Mouse (Mus musculus): ENCODE measurements around the gene Olfr1395.

The Olfr1395 gene

GRCm38 (mm10) chr11:49141974-49142373, at the start of gene Olfr1395:
Gene Olfr1395 (plus strand): TSS chr11:49142274.
- Histone ChIP-seq H3K27me3 (ENCODE audit: control insufficient read depth, insufficient read depth, low read length, poor library complexity, severe bottlenecking) (no peaks in the 10 kb centered on the region), H3K36me3 (ENCODE audit: control insufficient read depth, insufficient read depth, low read length, poor library complexity, severe bottlenecking) (no peaks in the 10 kb centered on the region)
- no peak for DNase-seq (ENCODE audit: low read depth, low spot score)

GRCm38 (mm10) chr11:49092786-49093185, 49.3 kb upstream of the Olfr1395 start:
- peaks cover 8% of the 10 kb centered on the region for H3K36me3 ChIP-seq (ENCODE audit: control insufficient read depth, insufficient read depth, low read length, poor library complexity, severe bottlenecking)
- peak; percentile 51 for DNase-seq (ENCODE audit: low read depth, low spot score)
- H3K27me3 ChIP-seq (ENCODE audit: control insufficient read depth, insufficient read depth, low read length, poor library complexity, severe bottlenecking), result no peaks in the 10 kb centered on the region

- DNase-seq (ENCODE audit: low read depth, low spot score), result peak; percentile 40
Observed at GRCm38 (mm10) chr11:49093861-49094660, 48.0 kb upstream of the Olfr1395 start.

GRCm38 (mm10) chr11:49095367-49095766, 46.7 kb upstream of the Olfr1395 start:
- DNase-seq (ENCODE audit: low read depth, low spot score), result no peak
- H3K36me3 ChIP-seq (ENCODE audit: control insufficient read depth, insufficient read depth, low read length, poor library complexity, severe bottlenecking), result peaks cover 8% of the 10 kb centered on the region

More at GRCm38 (mm10) chr11:49093861-49094660, 48.0 kb upstream of the Olfr1395 start:
- peaks cover 8% of the 10 kb centered on the region for H3K36me3 ChIP-seq (ENCODE audit: control insufficient read depth, insufficient read depth, low read length, poor library complexity, severe bottlenecking)
- no peaks in the 10 kb centered on the region for H3K27me3 ChIP-seq (ENCODE audit: control insufficient read depth, insufficient read depth, low read length, poor library complexity, severe bottlenecking)

GRCm38 (mm10) chr11:49100409-49100808, 41.7 kb upstream of the Olfr1395 start:
- DNase-seq (ENCODE audit: low read depth, low spot score), result peak; percentile 73
- peaks cover 6% of the 10 kb centered on the region for H3K36me3 ChIP-seq (ENCODE audit: control insufficient read depth, insufficient read depth, low read length, poor library complexity, severe bottlenecking)
- H3K27me3 ChIP-seq (ENCODE audit: control insufficient read depth, insufficient read depth, low read length, poor library complexity, severe bottlenecking), result no peaks in the 10 kb centered on the region

More at GRCm38 (mm10) chr11:49095367-49095766, 46.7 kb upstream of the Olfr1395 start:
- no peaks in the 10 kb centered on the region for H3K27me3 ChIP-seq (ENCODE audit: control insufficient read depth, insufficient read depth, low read length, poor library complexity, severe bottlenecking)

- Histone ChIP-seq H3K36me3 (ENCODE audit: control insufficient read depth, insufficient read depth, low read length, poor library complexity, severe bottlenecking) (no peaks in the 10 kb centered on the region), H3K27me3 (ENCODE audit: control insufficient read depth, insufficient read depth, low read length, poor library complexity, severe bottlenecking) (no peaks in the 10 kb centered on the region)
- DNase-seq (ENCODE audit: low read depth, low spot score), result peak; percentile 57
Observed at GRCm38 (mm10) chr11:49101500-49101899, 40.6 kb upstream of the Olfr1395 start.

GRCm38 (mm10) chr11:49103047-49103693, 38.9 kb upstream of the Olfr1395 start:
- no peaks in the 10 kb centered on the region for H3K36me3 ChIP-seq (ENCODE audit: control insufficient read depth, insufficient read depth, low read length, poor library complexity, severe bottlenecking)
- peak; percentile 93 for DNase-seq (ENCODE audit: low read depth, low spot score)
- no peaks in the 10 kb centered on the region for H3K27me3 ChIP-seq (ENCODE audit: control insufficient read depth, insufficient read depth, low read length, poor library complexity, severe bottlenecking)

- no peak for DNase-seq (ENCODE audit: low read depth, low spot score)
- Histone ChIP-seq H3K36me3 (ENCODE audit: control insufficient read depth, insufficient read depth, low read length, poor library complexity, severe bottlenecking) (no peaks in the 10 kb centered on the region), H3K27me3 (ENCODE audit: control insufficient read depth, insufficient read depth, low read length, poor library complexity, severe bottlenecking) (no peaks in the 10 kb centered on the region)
Observed at GRCm38 (mm10) chr11:49105752-49106151, 36.3 kb upstream of the Olfr1395 start.

GRCm38 (mm10) chr11:49107650-49108537, 34.2 kb upstream of the Olfr1395 start:
- no peaks in the 10 kb centered on the region for H3K27me3 ChIP-seq (ENCODE audit: control insufficient read depth, insufficient read depth, low read length, poor library complexity, severe bottlenecking)
- DNase-seq (ENCODE audit: low read depth, low spot score), result no peak
- H3K36me3 ChIP-seq (ENCODE audit: control insufficient read depth, insufficient read depth, low read length, poor library complexity, severe bottlenecking), result no peaks in the 10 kb centered on the region

GRCm38 (mm10) chr11:49108833-49109232, 33.2 kb upstream of the Olfr1395 start:
- DNase-seq (ENCODE audit: low read depth, low spot score), result peak; percentile 79
- Histone ChIP-seq H3K27me3 (ENCODE audit: control insufficient read depth, insufficient read depth, low read length, poor library complexity, severe bottlenecking) (no peaks in the 10 kb centered on the region), H3K36me3 (ENCODE audit: control insufficient read depth, insufficient read depth, low read length, poor library complexity, severe bottlenecking) (no peaks in the 10 kb centered on the region)

GRCm38 (mm10) chr11:49111000-49111399, 31.1 kb upstream of the Olfr1395 start:
- Histone ChIP-seq H3K27me3 (ENCODE audit: control insufficient read depth, insufficient read depth, low read length, poor library complexity, severe bottlenecking) (no peaks in the 10 kb centered on the region), H3K36me3 (ENCODE audit: control insufficient read depth, insufficient read depth, low read length, poor library complexity, severe bottlenecking) (no peaks in the 10 kb centered on the region)
- no peak for DNase-seq (ENCODE audit: low read depth, low spot score)

- Histone ChIP-seq H3K27me3 (ENCODE audit: control insufficient read depth, insufficient read depth, low read length, poor library complexity, severe bottlenecking) (no peaks in the 10 kb centered on the region), H3K36me3 (ENCODE audit: control insufficient read depth, insufficient read depth, low read length, poor library complexity, severe bottlenecking) (no peaks in the 10 kb centered on the region)
- no peak for DNase-seq (ENCODE audit: low read depth, low spot score)
Observed at GRCm38 (mm10) chr11:49112624-49113219, 29.4 kb upstream of the Olfr1395 start.

- DNase-seq (ENCODE audit: low read depth, low spot score), result no peak
- Histone ChIP-seq H3K36me3 (ENCODE audit: control insufficient read depth, insufficient read depth, low read length, poor library complexity, severe bottlenecking) (no peaks in the 10 kb centered on the region), H3K27me3 (ENCODE audit: control insufficient read depth, insufficient read depth, low read length, poor library complexity, severe bottlenecking) (no peaks in the 10 kb centered on the region)
Observed at GRCm38 (mm10) chr11:49114158-49114557, 27.9 kb upstream of the Olfr1395 start.

GRCm38 (mm10) chr11:49114774-49115173, 27.3 kb upstream of the Olfr1395 start, which contains the start of gene Olfr1396:
Gene Olfr1396 (minus strand): TSS chr11:49114874.
- no peaks in the 10 kb centered on the region for H3K27me3 ChIP-seq (ENCODE audit: control insufficient read depth, insufficient read depth, low read length, poor library complexity, severe bottlenecking)
- H3K36me3 ChIP-seq (ENCODE audit: control insufficient read depth, insufficient read depth, low read length, poor library complexity, severe bottlenecking), result no peaks in the 10 kb centered on the region
- DNase-seq (ENCODE audit: low read depth, low spot score), result no peak
